Mouse (Mus musculus) cerebellum, adult 2 months (tissue): ENCODE data around the gene Tepsin.

ENCODE experiments used
- CTCF ChIP-seq: fragments of 200-500 bp; IDR thresholded peaks from 2 replicates; pipeline ENCODE4 v1.5.1; 2011; ENCODE audit warnings: low read depth, mild to moderate bottlenecking, control low read depth, low read length, moderate library complexity, borderline replicate concordance; ENCODE audit not compliant: insufficient read depth
- POLR2A ChIP-seq: fragments of 200-500 bp; IDR thresholded peaks from 2 replicates; pipeline ENCODE4 v1.6.1; 2011; ENCODE audit warnings: low read length, control low read depth, borderline replicate concordance; ENCODE audit not compliant: insufficient read depth

DNA sequence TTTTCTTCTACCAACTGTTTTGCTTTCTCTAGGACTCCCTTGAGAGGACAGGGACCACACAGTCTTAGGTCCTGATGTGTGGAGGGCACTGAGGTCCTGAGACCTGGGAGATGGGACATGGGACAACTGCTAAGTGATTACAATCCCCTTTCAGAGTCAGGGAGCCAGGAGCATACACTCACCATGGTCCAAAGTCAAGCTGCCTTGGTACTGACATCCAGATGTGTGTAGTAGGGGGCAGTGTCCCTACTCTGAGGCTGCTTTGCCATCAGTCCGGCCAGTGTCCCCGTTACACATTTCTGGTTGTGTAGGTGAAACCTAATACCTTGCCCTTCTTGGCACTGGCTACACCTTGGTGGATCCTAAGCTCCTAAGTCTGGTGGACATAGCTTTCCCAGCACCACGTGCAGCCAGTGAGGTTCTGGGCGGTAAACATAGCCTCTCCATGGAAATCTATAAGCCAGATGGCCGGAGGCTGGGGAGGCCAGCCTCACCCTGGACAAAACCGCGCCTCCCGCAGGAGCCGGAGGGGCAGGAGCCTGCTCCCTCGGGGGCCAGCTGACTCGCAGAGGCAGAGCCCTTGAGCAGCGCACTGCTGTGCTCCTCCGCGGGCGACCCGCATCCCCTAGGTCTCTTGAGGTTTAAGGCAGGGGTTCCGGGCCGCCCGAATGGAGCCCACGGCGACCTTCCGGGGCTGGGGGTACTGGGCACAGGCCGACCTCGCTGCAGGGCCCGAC lies 12.5 kb downstream of the Tepsin start:
- TF ChIP-seq CTCF: no peak
- TF ChIP-seq POLR2A: no peak
